10 mouse cellular contexts compared by ENCODE assay signal in the genomic region with DNA sequence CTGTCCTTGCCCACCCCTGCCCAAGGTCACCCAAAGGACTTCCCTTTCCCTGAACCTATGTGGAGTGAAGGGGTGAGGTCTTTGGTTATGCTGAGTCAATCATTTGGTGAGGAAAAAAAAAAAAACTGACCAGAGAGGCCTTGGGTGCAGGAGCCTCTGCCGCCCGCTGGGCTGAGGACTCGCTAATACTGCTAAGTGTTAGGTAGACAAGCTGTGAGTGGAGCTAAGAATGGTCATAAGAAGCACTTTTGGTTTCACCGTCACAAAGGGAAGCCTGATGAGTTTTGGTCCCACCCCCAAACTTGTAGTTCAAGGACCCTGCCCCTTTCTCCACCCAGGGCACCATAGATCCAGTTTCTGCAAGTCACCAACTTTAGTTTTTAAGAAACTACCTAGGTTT.
"Had no signal": no experiment of that assay in that cellular context is flagged by ENCODE, and none has a peak within 500 bp of the region (broad histone marks: within the 10 kb centered on the region; RNA-seq: fewer than 3 reads in every experiment).

No protein-coding gene starts in this region.

- H3K27me3 ChIP-seq: liver, embryonic 15.5 days; lung, embryonic 15.5 days; midbrain, embryonic 13.5 days had no signal

- H3K4me1 ChIP-seq: limb, embryonic 10.5 days; liver, embryonic 15.5 days; midbrain, embryonic 13.5 days had no signal

- H3K9me3 ChIP-seq: limb, embryonic 10.5 days; liver, embryonic 15.5 days; lung, embryonic 15.5 days; midbrain, embryonic 13.5 days had no signal

- ATAC-seq: midbrain, embryonic 13.5 days had no signal

- H3K36me3 ChIP-seq: liver, embryonic 15.5 days had no signal

- H3K4me2 ChIP-seq: liver, embryonic 11.5 days; liver, embryonic 15.5 days; lung, embryonic 15.5 days; midbrain, embryonic 13.5 days had no signal

- DNase-seq: kidney, postnatal 14 days; lung, postnatal 36 days; right cerebral cortex, postnatal 25 days; thymus, postnatal 4 days had no signal

- H3K9ac ChIP-seq: liver, embryonic 15.5 days; lung, embryonic 15.5 days; midbrain, embryonic 13.5 days had no signal

- H3K27ac ChIP-seq: left cerebral cortex, adult 2 months; limb, embryonic 10.5 days; liver, embryonic 15.5 days; lung, embryonic 15.5 days; midbrain, embryonic 13.5 days had no signal

- H3K4me3 ChIP-seq: left cerebral cortex, adult 2 months; limb, embryonic 10.5 days; liver, embryonic 15.5 days; lung, embryonic 15.5 days; midbrain, embryonic 13.5 days had no signal
